Mouse (Mus musculus): ENCODE measurements at regions not wholly inside any gene's neighbourhood (a gene's known extent, or its start where the extent isn't known, plus 50 kb on each side); places are given as distances from the start of the nearest gene placed in this dataset.

DNA sequence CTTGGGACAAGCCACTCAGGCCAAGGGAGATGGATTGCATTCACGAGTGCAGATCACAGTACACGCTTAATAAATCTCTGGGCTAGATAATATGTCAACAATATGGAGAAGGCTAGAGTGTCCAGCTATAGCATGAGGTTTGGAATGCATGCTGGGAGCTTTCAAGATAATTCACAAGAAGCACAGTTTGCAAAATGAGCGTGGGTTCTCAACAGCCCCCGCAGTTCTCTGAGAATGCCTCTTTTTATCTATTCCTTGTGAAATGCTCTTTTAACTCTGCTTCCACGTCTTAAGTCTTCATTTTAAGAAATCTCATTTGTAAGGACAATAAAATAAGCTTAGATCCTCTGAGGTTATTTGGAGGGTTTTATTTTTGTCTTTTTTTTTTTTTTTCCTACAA is 145.2 kb downstream of the Tmem182 start:
- no peak for DNase-seq
- TF ChIP-seq POLR2A (IDR thresholded peaks at IDR 0.05; ENCODE audit: low read depth, low read length) (no peak), CTCF (conservative IDR thresholded peaks at IDR 0.05; ENCODE audit: insufficient read depth, insufficient read length, low read depth, low read length) (no peak)
- no peaks in the 10 kb centered on the region for H3K36me3 ChIP-seq (ENCODE audit: control insufficient read depth, insufficient read depth, low read length)
- no peaks in the 10 kb centered on the region for H3K4me1 ChIP-seq (ENCODE audit: control insufficient read depth, insufficient read depth, low read length)
- no peak overlapping the region for H3K27ac ChIP-seq (ENCODE audit: insufficient read depth, low read depth, low read length)
- H3K4me3 ChIP-seq (ENCODE audit: insufficient read depth, low read depth, low read length), result no peak overlapping the region
- H3K27me3 ChIP-seq (replicated peaks; ENCODE audit: control insufficient read depth, insufficient read depth, low read length), result no peaks in the 10 kb centered on the region
- 76% methylated on average over 5 of the region's 5 CpGs for WGBS

DNA sequence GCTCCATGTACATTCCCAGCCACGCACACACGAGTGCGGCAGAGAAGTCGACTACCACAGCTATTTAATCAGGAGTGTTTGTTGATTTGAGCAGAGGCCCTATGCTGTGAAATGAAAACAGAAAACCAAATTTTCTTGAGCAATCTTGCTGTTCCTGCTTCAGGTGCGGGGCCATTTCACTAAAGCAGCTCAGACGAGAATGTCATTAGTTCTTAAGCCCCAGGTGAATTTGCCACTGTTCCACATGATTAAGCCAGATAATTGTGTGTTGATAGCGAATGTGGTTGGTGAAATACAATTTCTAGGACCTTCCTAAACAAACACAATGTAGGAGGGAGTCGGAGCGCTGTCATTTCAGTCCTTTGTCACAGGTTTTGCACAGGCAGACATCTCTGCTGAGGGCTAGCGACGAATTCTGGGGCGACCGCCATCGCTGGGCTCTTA is 149.3 kb downstream of the Tmem182 start:
- Histone ChIP-seq H3K4me3 (ENCODE audit: insufficient read depth, low read depth, low read length) (no peak overlapping the region), H3K27me3 (replicated peaks; ENCODE audit: control insufficient read depth, insufficient read depth, low read length) (no peaks in the 10 kb centered on the region), H3K4me1 (ENCODE audit: control insufficient read depth, insufficient read depth, low read length) (no peaks in the 10 kb centered on the region), H3K27ac (ENCODE audit: insufficient read depth, low read depth, low read length) (no peak overlapping the region), H3K36me3 (ENCODE audit: control insufficient read depth, insufficient read depth, low read length) (no peaks in the 10 kb centered on the region)
- WGBS, result 66% methylated on average over 14 of the region's 14 CpGs
- no peak for TF ChIP-seq POLR2A (IDR thresholded peaks at IDR 0.05; ENCODE audit: low read depth, low read length)
- TF ChIP-seq CTCF (conservative IDR thresholded peaks at IDR 0.05; ENCODE audit: insufficient read depth, insufficient read length, low read depth, low read length), result no peak
- DNase-seq, result peak; percentile 20

GRCm38 (mm10) chr1:40967768-40968504 is 162.5 kb downstream of the Tmem182 start:
- Histone ChIP-seq H3K27me3 (replicated peaks; ENCODE audit: control insufficient read depth, insufficient read depth, low read length) (no peaks in the 10 kb centered on the region), H3K27ac (ENCODE audit: insufficient read depth, low read depth, low read length) (no peak overlapping the region), H3K4me1 (ENCODE audit: control insufficient read depth, insufficient read depth, low read length) (no peaks in the 10 kb centered on the region), H3K4me3 (ENCODE audit: insufficient read depth, low read depth, low read length) (no peak overlapping the region), H3K36me3 (ENCODE audit: control insufficient read depth, insufficient read depth, low read length) (no peaks in the 10 kb centered on the region)
- WGBS, result 51% methylated on average over 17 of the region's 17 CpGs
- TF ChIP-seq CTCF (conservative IDR thresholded peaks at IDR 0.05; ENCODE audit: insufficient read depth, insufficient read length, low read depth, low read length), result no peak
- TF ChIP-seq POLR2A (IDR thresholded peaks at IDR 0.05; ENCODE audit: low read depth, low read length), result no peak
- DNase-seq, result no peak

- TF ChIP-seq CTCF (conservative IDR thresholded peaks at IDR 0.05; ENCODE audit: insufficient read depth, insufficient read length, low read depth, low read length) (no peak; the same call in 1 of the 2 replicates), POLR2A (IDR thresholded peaks at IDR 0.05; ENCODE audit: low read depth, low read length) (no peak)
- Histone ChIP-seq H3K27ac (ENCODE audit: insufficient read depth, low read depth, low read length) (no peak overlapping the region), H3K36me3 (ENCODE audit: control insufficient read depth, insufficient read depth, low read length) (no peaks in the 10 kb centered on the region), H3K27me3 (replicated peaks; ENCODE audit: control insufficient read depth, insufficient read depth, low read length) (no peaks in the 10 kb centered on the region), H3K4me1 (ENCODE audit: control insufficient read depth, insufficient read depth, low read length) (no peaks in the 10 kb centered on the region), H3K4me3 (ENCODE audit: insufficient read depth, low read depth, low read length) (no peak overlapping the region)
- 47% methylated on average over 2 of the region's 2 CpGs for WGBS
- DNase-seq, result peak; percentile 10
Observed at GRCm38 (mm10) chr1:40983762-40984161, 178.4 kb downstream of the Tmem182 start.

DNA sequence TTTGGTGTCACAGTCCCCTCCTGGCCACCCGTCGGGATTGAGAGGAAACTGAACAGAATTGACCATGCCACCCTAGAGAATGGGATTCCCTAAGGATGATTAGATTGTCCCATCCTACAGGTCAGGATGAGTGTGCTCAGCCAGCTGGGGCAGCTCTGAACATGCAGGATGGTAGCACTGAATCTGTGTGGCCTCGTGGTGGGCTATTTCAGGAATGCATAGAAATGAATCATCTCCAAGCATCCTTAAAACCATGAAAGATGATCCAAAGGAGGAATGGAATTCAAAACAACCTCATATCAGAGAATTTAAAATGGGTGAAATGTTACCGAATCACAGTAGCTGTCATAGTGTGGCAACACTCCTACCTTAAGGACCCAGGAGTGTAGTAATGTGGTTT is 187.9 kb downstream of the Tmem182 start:
- TF ChIP-seq CTCF (conservative IDR thresholded peaks at IDR 0.05; ENCODE audit: insufficient read depth, insufficient read length, low read depth, low read length) (no peak), POLR2A (IDR thresholded peaks at IDR 0.05; ENCODE audit: low read depth, low read length) (no peak)
- H3K4me1 ChIP-seq (ENCODE audit: control insufficient read depth, insufficient read depth, low read length), result no peaks in the 10 kb centered on the region
- 78% methylated on average over 4 of the region's 4 CpGs for WGBS
- H3K27ac ChIP-seq (ENCODE audit: insufficient read depth, low read depth, low read length), result no peak overlapping the region
- H3K4me3 ChIP-seq (ENCODE audit: insufficient read depth, low read depth, low read length), result no peak overlapping the region
- H3K27me3 ChIP-seq (replicated peaks; ENCODE audit: control insufficient read depth, insufficient read depth, low read length), result no peaks in the 10 kb centered on the region
- DNase-seq, result no peak
- no peaks in the 10 kb centered on the region for H3K36me3 ChIP-seq (ENCODE audit: control insufficient read depth, insufficient read depth, low read length)

GRCm38 (mm10) chr1:41001154-41001949 is 196.0 kb downstream of the Tmem182 start:
- H3K27me3 ChIP-seq (replicated peaks; ENCODE audit: control insufficient read depth, insufficient read depth, low read length), result no peaks in the 10 kb centered on the region
- peak; percentile 8 for DNase-seq
- 45% methylated on average over 13 of the region's 13 CpGs for WGBS
- no peak overlapping the region for H3K4me3 ChIP-seq (ENCODE audit: insufficient read depth, low read depth, low read length)
- H3K27ac ChIP-seq (ENCODE audit: insufficient read depth, low read depth, low read length), result no peak overlapping the region
- no peaks in the 10 kb centered on the region for H3K36me3 ChIP-seq (ENCODE audit: control insufficient read depth, insufficient read depth, low read length)
- no peak for TF ChIP-seq POLR2A (IDR thresholded peaks at IDR 0.05; ENCODE audit: low read depth, low read length)
- TF ChIP-seq CTCF (conservative IDR thresholded peaks at IDR 0.05; ENCODE audit: insufficient read depth, insufficient read length, low read depth, low read length), result no peak; the same call in 1 of the 2 replicates
- H3K4me1 ChIP-seq (ENCODE audit: control insufficient read depth, insufficient read depth, low read length), result no peaks in the 10 kb centered on the region

GRCm38 (mm10) chr1:41002006-41002405 is 196.6 kb downstream of the Tmem182 start:
- DNase-seq, result no peak
- Histone ChIP-seq H3K36me3 (ENCODE audit: control insufficient read depth, insufficient read depth, low read length) (no peaks in the 10 kb centered on the region), H3K4me3 (ENCODE audit: insufficient read depth, low read depth, low read length) (no peak overlapping the region), H3K4me1 (ENCODE audit: control insufficient read depth, insufficient read depth, low read length) (no peaks in the 10 kb centered on the region), H3K27ac (ENCODE audit: insufficient read depth, low read depth, low read length) (no peak overlapping the region), H3K27me3 (replicated peaks; ENCODE audit: control insufficient read depth, insufficient read depth, low read length) (no peaks in the 10 kb centered on the region)
- 47% methylated on average over 9 of the region's 9 CpGs for WGBS
- TF ChIP-seq CTCF (conservative IDR thresholded peaks at IDR 0.05; ENCODE audit: insufficient read depth, insufficient read length, low read depth, low read length) (no peak), POLR2A (IDR thresholded peaks at IDR 0.05; ENCODE audit: low read depth, low read length) (no peak)
